ENCODE assay signal across 8 mouse cellular contexts in genomic region chr1:192711779-192712348, GRCm38 (mm10). TPM values are rescaled to one million over a fixed set of nuclear protein-coding genes. Genes with fewer than 3 reads are reported as not detected.
DNase-seq lines count a peak whose midpoint lies in the region; ATAC-seq and TF ChIP-seq lines count a peak whose summit lies in the region.
"Had no signal": no experiment of that assay in that cellular context is flagged by ENCODE, and none has a peak within 500 bp of the region (broad histone marks: within the 10 kb centered on the region; RNA-seq: fewer than 3 reads in every experiment).

No protein-coding gene starts in this region.

- no peak for ATAC-seq in liver, postnatal 0 days

- no peaks in the 10 kb centered on the region for H3K4me1 ChIP-seq in liver, postnatal 0 days (ENCODE audit: insufficient read depth)
- H3K4me1 ChIP-seq: midbrain, embryonic 12.5 days had no signal

- TF ChIP-seq EP300 in liver, postnatal 0 days (IDR thresholded peaks at IDR 0.05; ENCODE audit: low read depth): no peak

- no peaks in the 10 kb centered on the region for H3K9me3 ChIP-seq in liver, postnatal 0 days (ENCODE audit: low read length)
- H3K9me3 ChIP-seq: midbrain, embryonic 12.5 days had no signal

- DNase-seq in right cerebral cortex, adult 18-20 months: peak; percentile 24
- DNase-seq in right cerebral cortex, postnatal 36 days (ENCODE audit: low spot score in 2 of 2): no peak
- DNase-seq in adrenal gland, adult 2 months: peak; percentile 23
- DNase-seq in cerebellum, postnatal 4 days (ENCODE audit: low spot score in 2 of 2): peak; percentile 46 to 74
- DNase-seq in hindlimb bud, embryonic 11.5 days (ENCODE audit: extremely low spot score, low read depth, low spot score): peak; percentile 31
- peak; percentile 60 for DNase-seq in liver, postnatal 0 days
- DNase-seq in retina, embryonic 14.5 days (ENCODE audit: low spot score): peak; percentile 87

- no peak overlapping the region for H3K27ac ChIP-seq in liver, postnatal 0 days (ENCODE audit: low read depth)
- H3K27ac ChIP-seq: midbrain, embryonic 12.5 days had no signal

- peak; percentile 75 for TF ChIP-seq CTCF in liver, postnatal 0 days (IDR thresholded peaks at IDR 0.05; ENCODE audit: low read depth)

- WGBS in liver, postnatal 0 days (ENCODE audit: insufficient replicate concordance): 30% methylated on average over 3 of the region's 3 CpGs

- no peaks in the 10 kb centered on the region for H3K27me3 ChIP-seq in liver, postnatal 0 days (ENCODE audit: insufficient read depth, low read length)
- H3K27me3 ChIP-seq: midbrain, embryonic 12.5 days had no signal

- no peak overlapping the region for H3K4me3 ChIP-seq in liver, postnatal 0 days (ENCODE audit: low read depth, low read length)
- H3K4me3 ChIP-seq: midbrain, embryonic 12.5 days had no signal

- no peak overlapping the region for H3K9ac ChIP-seq in liver, postnatal 0 days (replicated peaks)
- H3K9ac ChIP-seq: midbrain, embryonic 12.5 days had no signal

- no peak overlapping the region for H3K4me2 ChIP-seq in liver, postnatal 0 days (ENCODE audit: low read depth, low read length)
- H3K4me2 ChIP-seq: midbrain, embryonic 12.5 days had no signal

- no peaks in the 10 kb centered on the region for H3K36me3 ChIP-seq in liver, postnatal 0 days (replicated peaks; ENCODE audit: insufficient read depth, low read length)
- H3K36me3 ChIP-seq: midbrain, embryonic 12.5 days had no signal

RNA-seq across cellular contexts. Expression of gene Hhat, which starts 59.2 kb away (rescaled TPM):
- 1 to 10 TPM; 4.9 to 5.6 TPM for total RNA-seq in adrenal gland, adult 2 months (2021)
- polyA plus RNA-seq in adrenal gland, adult 2 months (2012; rRNA removed): 12.8 and 15.1 TPM in 2 replicates
- 0.76 and 1.1 TPM in 2 replicates for polyA plus RNA-seq in liver, postnatal 0 days (2015; fragmentation: Nextera tagmentation; extraction: Ambion mirVana)

Comparison
In these comparisons a context has a peak if more than half of its experiments do, and no peak if none do; other contexts are left out.
1. DNase-seq: peak in right cerebral cortex, adult 18-20 months (single experiment), adrenal gland, adult 2 months (single experiment), cerebellum, postnatal 4 days (2 of 2), hindlimb bud, embryonic 11.5 days (single experiment), liver, postnatal 0 days (single experiment) and retina, embryonic 14.5 days (single experiment); none in right cerebral cortex, postnatal 36 days (0 of 2).